Mouse (Mus musculus): ENCODE results near the gene Rpusd1. TPM values are rescaled to one million over a fixed set of nuclear protein-coding genes. Genes with fewer than 3 reads are reported as not detected.

Rpusd1 gene
- total RNA-seq, 2 experiments from 2014 or later: 27.0 to 30.0 TPM

Small RNA genes within 50 kb of the gene (microRNA-seq; reads per million reads assigned to microRNA genes)
- gene Gm25083: 0 reads per million in 2 experiments
- gene Mir6966: 0.59 to 2.7 reads per million in 2 experiments

Other genes with a start within 250 kb of the Rpusd1 start
- gene Sstr5, start 230.4 kb upstream of the Rpusd1 start, total RNA-seq (2021): under 1 TPM; 0.18 to 0.38 TPM
- gene Sox8, start 157.0 kb upstream of the Rpusd1 start, total RNA-seq (2021): 10 to 100 TPM; 62.7 to 66.3 TPM
- gene Lmf1, start 148.6 kb upstream of the Rpusd1 start, total RNA-seq (2021): 10 to 100 TPM; 23.1 to 26.4 TPM
- gene Gng13, start 10.5 kb upstream of the Rpusd1 start, total RNA-seq (2021): 10 to 100 TPM; 55.4 to 57.2 TPM
- gene Chtf18, start 251 bp upstream of the Rpusd1 start, total RNA-seq (2021): 1 to 10 TPM; 2.6 to 3.6 TPM
- not detected for gene Mslnl, start 8.4 kb downstream of the Rpusd1 start, total RNA-seq (2021)
- 1 to 10 TPM; 1.8 to 2.6 TPM for gene Msln, start 26.7 kb downstream of the Rpusd1 start, total RNA-seq (2021)
- 10 to 100 TPM; 25.7 to 26.9 TPM for gene Narfl, start 46.1 kb downstream of the Rpusd1 start, total RNA-seq (2021)
- 100 to 1,000 TPM; 140 to 157 TPM for gene Haghl, start 58.0 kb downstream of the Rpusd1 start, total RNA-seq (2021)
- under 1 TPM; 0.23 to 0.33 TPM for gene Ccdc78, start 58.9 kb downstream of the Rpusd1 start, total RNA-seq (2021)
- 10 to 100 TPM; 69.2 to 80.1 TPM for gene Fam173a, start 65.2 kb downstream of the Rpusd1 start, total RNA-seq (2021)
- gene AC134908.4, start 68.0 kb downstream of the Rpusd1 start, total RNA-seq (2021): not detected
- 10 to 100 TPM; 51.2 to 65.8 TPM for gene Metrn, start 69.5 kb downstream of the Rpusd1 start, total RNA-seq (2021)
- 100 to 1,000 TPM; 272 to 292 TPM for gene Fbxl16, start 81.4 kb downstream of the Rpusd1 start, total RNA-seq (2021)
- gene Wdr24, start 96.0 kb downstream of the Rpusd1 start, total RNA-seq (2021): 10 to 100 TPM; 21.0 to 24.1 TPM
- 10 to 100 TPM; 55.4 to 56.9 TPM for gene Jmjd8, start 101.2 kb downstream of the Rpusd1 start, total RNA-seq (2021)
- 100 to 1,000 TPM; 168 to 169 TPM for gene Stub1, start 105.7 kb downstream of the Rpusd1 start, total RNA-seq (2021)
- 10 to 100 TPM; 80.6 to 99.3 TPM for gene Rhbdl1, start 109.6 kb downstream of the Rpusd1 start, total RNA-seq (2021)
- gene Gm20683, start 114.1 kb downstream of the Rpusd1 start, total RNA-seq (2021): 10 to 100 TPM; 30.9 to 36.3 TPM
- 10 to 100 TPM; 80.3 to 94.8 TPM for gene Rhot2, start 117.2 kb downstream of the Rpusd1 start, total RNA-seq (2021)
- gene Wdr90, start 133.8 kb downstream of the Rpusd1 start, total RNA-seq (2021): 10 to 100 TPM; 25.4 to 37.8 TPM
- 10 to 100 TPM; 30.6 to 32.6 TPM for gene Mcrip2, start 141.1 kb downstream of the Rpusd1 start, total RNA-seq (2021)
- 10 to 100 TPM; 31.7 to 32.7 TPM for gene Mettl26, start 147.4 kb downstream of the Rpusd1 start, total RNA-seq (2021)
- gene Wfikkn1, start 153.2 kb downstream of the Rpusd1 start, total RNA-seq (2021): 1 to 10 TPM; 1.1 to 1.4 TPM
- gene Rab40c, start 192.1 kb downstream of the Rpusd1 start, total RNA-seq (2021): 10 to 100 TPM; 41.9 to 49.9 TPM
- gene Pigq, start 217.3 kb downstream of the Rpusd1 start, total RNA-seq (2021): 100 to 1,000 TPM; 144 to 149 TPM
- gene Nhlrc4, start 217.3 kb downstream of the Rpusd1 start, total RNA-seq (2021): not detected
- not detected for gene A930017K11Rik, start 224.9 kb downstream of the Rpusd1 start, total RNA-seq (2021)

Measured in layer of hippocampus, postnatal 10 days (tissue).